Comparison of ENCODE assay signal across 13 mouse cellular contexts in the genomic region with DNA sequence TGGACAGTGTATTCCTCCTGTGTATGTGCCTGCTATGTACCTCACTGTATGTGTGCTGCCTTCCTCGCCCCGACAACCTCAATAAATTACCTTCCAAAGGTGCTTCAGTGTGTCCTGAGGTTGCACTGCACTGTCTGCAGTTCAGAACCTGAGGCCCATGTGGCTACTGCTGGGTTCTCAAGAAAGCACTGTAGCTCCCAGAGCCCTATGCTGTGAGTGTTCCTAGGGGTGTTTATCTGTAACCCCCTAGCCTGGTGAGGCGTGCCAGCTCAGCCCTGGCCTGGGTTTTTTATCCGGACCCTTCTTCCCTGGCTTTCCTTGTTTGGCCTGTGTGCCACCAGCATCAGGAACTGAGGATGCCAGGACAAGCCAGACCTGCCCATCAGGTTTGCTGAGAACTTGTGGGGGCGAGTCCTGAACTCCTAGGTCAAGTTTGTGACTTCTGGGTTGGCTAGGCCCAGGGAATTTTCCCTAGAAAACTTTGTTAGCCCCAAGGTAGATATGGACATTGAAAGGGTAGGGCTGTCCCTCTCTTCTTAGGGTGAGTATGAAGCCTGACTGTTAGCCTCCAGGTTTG. TPM values are rescaled to one million over a fixed set of nuclear protein-coding genes. Genes with fewer than 3 reads are reported as not detected.
DNase-seq lines count a peak whose midpoint lies in the region; ATAC-seq lines count a peak whose summit lies in the region.
"Had no signal": no experiment of that assay in that cellular context is flagged by ENCODE, and none has a peak within 500 bp of the region (broad histone marks: within the 10 kb centered on the region; RNA-seq: fewer than 3 reads in every experiment).

No protein-coding gene starts in this region.

- no peak overlapping the region for H3K27ac ChIP-seq in hindbrain, embryonic 13.5 days
- no peak overlapping the region for H3K27ac ChIP-seq in hindbrain, embryonic 14.5 days
- H3K27ac ChIP-seq in lung, embryonic 16.5 days (ENCODE audit: low read length), result no peak overlapping the region; the same call in 1 of the 2 replicates
- peak overlapping the region; percentile 96 for H3K27ac ChIP-seq in stomach, embryonic 16.5 days (ENCODE audit: low read length)
- H3K27ac ChIP-seq: layer of hippocampus, adult 2 months had no signal

- H3K4me1 ChIP-seq in hindbrain, embryonic 13.5 days (replicated peaks), result peaks cover 50% of the 10 kb centered on the region
- peaks cover 32% of the 10 kb centered on the region for H3K4me1 ChIP-seq in hindbrain, embryonic 14.5 days (replicated peaks; ENCODE audit: control insufficient read depth, insufficient read depth, low read length)
- peaks cover 48% of the 10 kb centered on the region for H3K4me1 ChIP-seq in lung, embryonic 16.5 days (replicated peaks; ENCODE audit: control insufficient read depth, insufficient read depth, low read length)
- peaks cover 70% of the 10 kb centered on the region for H3K4me1 ChIP-seq in stomach, embryonic 16.5 days (ENCODE audit: control insufficient read depth, insufficient read depth, low read length)

- no peak for DNase-seq in hindbrain, embryonic 14.5 days (ENCODE audit: low spot score)
- DNase-seq in lung, postnatal 36 days, result no peak
- DNase-seq in gonadal fat pad, adult 2 months (ENCODE audit: low read depth), result peak; percentile 76
- no peak for DNase-seq in left cerebral cortex, adult 8-10 months (ENCODE audit: low spot score in 2 of 2)
- DNase-seq in spleen, postnatal 14 days (ENCODE audit: low spot score in 2 of 2), result no peak
- DNase-seq: lung, postnatal 4 days; thymus, postnatal 14 days had no signal

- H3K4me3 ChIP-seq in hindbrain, embryonic 13.5 days, result no peak overlapping the region
- H3K4me3 ChIP-seq in hindbrain, embryonic 14.5 days (replicated peaks; ENCODE audit: low read length), result no peak overlapping the region
- no peak overlapping the region for H3K4me3 ChIP-seq in lung, embryonic 16.5 days (ENCODE audit: low read length)
- peak overlapping the region; percentile 68; the same call in 1 of the 2 replicates for H3K4me3 ChIP-seq in stomach, embryonic 16.5 days (replicated peaks; ENCODE audit: low read length)
- H3K4me3 ChIP-seq: layer of hippocampus, adult 2 months had no signal

- no peak overlapping the region for H3K4me2 ChIP-seq in hindbrain, embryonic 13.5 days
- H3K4me2 ChIP-seq in hindbrain, embryonic 14.5 days (replicated peaks), result no peak overlapping the region
- peak overlapping the region; percentile 95 for H3K4me2 ChIP-seq in lung, embryonic 16.5 days (ENCODE audit: low read depth, low read length)
- H3K4me2 ChIP-seq in stomach, embryonic 16.5 days (ENCODE audit: low read depth, low read length), result peak overlapping the region; percentile 85

- H3K9ac ChIP-seq in hindbrain, embryonic 13.5 days, result 0 out of 2 replicates have a peak overlapping the region, but pooled peaks have one; percentile 24
- H3K9ac ChIP-seq in hindbrain, embryonic 14.5 days, result no peak overlapping the region
- peak overlapping the region; percentile 34 for H3K9ac ChIP-seq in lung, embryonic 16.5 days (ENCODE audit: low read length)
- H3K9ac ChIP-seq in stomach, embryonic 16.5 days (ENCODE audit: low read length), result peak overlapping the region; percentile 84

- no peaks in the 10 kb centered on the region for H3K27me3 ChIP-seq in hindbrain, embryonic 13.5 days
- no peaks in the 10 kb centered on the region for H3K27me3 ChIP-seq in hindbrain, embryonic 14.5 days (ENCODE audit: control insufficient read depth, insufficient read depth, low read length)
- H3K27me3 ChIP-seq in lung, embryonic 16.5 days (ENCODE audit: control insufficient read depth, insufficient read depth, low read depth, low read length), result no peaks in the 10 kb centered on the region
- H3K27me3 ChIP-seq in stomach, embryonic 16.5 days (ENCODE audit: control insufficient read depth, insufficient read depth, low read length), result no peaks in the 10 kb centered on the region

- WGBS in hindbrain, embryonic 13.5 days, result 93% methylated on average over 5 of the region's 5 CpGs
- WGBS in hindbrain, embryonic 14.5 days, result 88% methylated on average over 5 of the region's 5 CpGs
- WGBS in lung, embryonic 16.5 days, result 70% methylated on average over 5 of the region's 5 CpGs
- WGBS in stomach, embryonic 16.5 days, result 76% methylated on average over 5 of the region's 5 CpGs

- peaks cover 18% of the 10 kb centered on the region for H3K36me3 ChIP-seq in hindbrain, embryonic 13.5 days
- no peaks in the 10 kb centered on the region; the same call in 1 of the 2 replicates for H3K36me3 ChIP-seq in hindbrain, embryonic 14.5 days (replicated peaks; ENCODE audit: control insufficient read depth, insufficient read depth)
- no peaks in the 10 kb centered on the region; the same call in 1 of the 2 replicates for H3K36me3 ChIP-seq in lung, embryonic 16.5 days (ENCODE audit: control insufficient read depth, insufficient read depth, low read length)
- no peaks in the 10 kb centered on the region for H3K36me3 ChIP-seq in stomach, embryonic 16.5 days (ENCODE audit: control insufficient read depth, insufficient read depth, low read length)

- H3K9me3 ChIP-seq in hindbrain, embryonic 13.5 days, result no peaks in the 10 kb centered on the region
- H3K9me3 ChIP-seq in hindbrain, embryonic 14.5 days (ENCODE audit: control insufficient read depth, low read length), result no peaks in the 10 kb centered on the region
- no peaks in the 10 kb centered on the region for H3K9me3 ChIP-seq in lung, embryonic 16.5 days (ENCODE audit: control insufficient read depth, low read length)
- no peaks in the 10 kb centered on the region for H3K9me3 ChIP-seq in stomach, embryonic 16.5 days (replicated peaks; ENCODE audit: control insufficient read depth, low read length)

- ATAC-seq in hindbrain, embryonic 13.5 days (ENCODE audit: low FRiP score), result no peak
- ATAC-seq in hindbrain, embryonic 14.5 days (ENCODE audit: low FRiP score), result no peak
- ATAC-seq in lung, embryonic 16.5 days (ENCODE audit: low read depth), result no peak
- no peak for ATAC-seq in stomach, embryonic 16.5 days (ENCODE audit: insufficient read depth, low FRiP score)

RNA-seq across cellular contexts. Expression of gene Rassf7, which starts 3.0 kb away (rescaled TPM):
- 27.4 and 32.9 TPM in 2 replicates for polyA plus RNA-seq in hindbrain, embryonic 13.5 days (2015; fragmentation: Nextera tagmentation; extraction: Ambion mirVana)
- polyA plus RNA-seq in hindbrain, embryonic 14.5 days (2014; fragmentation: Nextera tagmentation; extraction: Ambion mirVana), result 20.2 and 23.5 TPM in 2 replicates
- 69.4 and 86.6 TPM in 2 replicates for polyA plus RNA-seq in lung, embryonic 16.5 days (2015; fragmentation: Nextera tagmentation; extraction: Ambion mirVana)
- 60.9 and 68.6 TPM in 2 replicates for polyA plus RNA-seq in gonadal fat pad, adult 2 months (2012; rRNA removed)
- polyA plus RNA-seq in stomach, embryonic 16.5 days (2015; fragmentation: Nextera tagmentation; extraction: Ambion mirVana), result 82.3 and 104 TPM in 2 replicates
- total RNA-seq in left cerebral cortex, adult 8-10 months (2022), result 1 to 10 TPM in 3 of 4 experiments, under 1 TPM in 1; 0.89 to 2.7 (median 2.4) TPM

RNA-seq across cellular contexts. Expression of gene Lmntd2, which starts 4.8 kb away (rescaled TPM):
- polyA plus RNA-seq in hindbrain, embryonic 13.5 days (2015; fragmentation: Nextera tagmentation; extraction: Ambion mirVana), result 1.2 and 1.8 TPM in 2 replicates
- polyA plus RNA-seq in hindbrain, embryonic 14.5 days (2014; fragmentation: Nextera tagmentation; extraction: Ambion mirVana), result 0.20 and 0.66 TPM in 2 replicates
- 1.3 and 1.4 TPM in 2 replicates for polyA plus RNA-seq in lung, embryonic 16.5 days (2015; fragmentation: Nextera tagmentation; extraction: Ambion mirVana)
- 13.0 and 13.1 TPM in 2 replicates for polyA plus RNA-seq in gonadal fat pad, adult 2 months (2012; rRNA removed)
- 4.8 and 6.3 TPM in 2 replicates for polyA plus RNA-seq in stomach, embryonic 16.5 days (2015; fragmentation: Nextera tagmentation; extraction: Ambion mirVana)
- total RNA-seq in left cerebral cortex, adult 8-10 months (2022), result under 1 TPM in 2 of 4 experiments, not detected in 2; 0.17 to 0.25 TPM
- total RNA-seq: layer of hippocampus, adult 2 months; left cerebral cortex, postnatal 25 days; monocyte, adult 5-6 weeks had no signal

RNA-seq across cellular contexts. Expression of gene Phrf1, which starts 9.9 kb away (rescaled TPM):
- polyA plus RNA-seq in hindbrain, embryonic 13.5 days (2015; fragmentation: Nextera tagmentation; extraction: Ambion mirVana), result 77.1 and 78.9 TPM in 2 replicates
- 61.8 and 63.5 TPM in 2 replicates for polyA plus RNA-seq in hindbrain, embryonic 14.5 days (2014; fragmentation: Nextera tagmentation; extraction: Ambion mirVana)
- polyA plus RNA-seq in lung, embryonic 16.5 days (2015; fragmentation: Nextera tagmentation; extraction: Ambion mirVana), result 72.3 and 77.2 TPM in 2 replicates
- 22.7 and 40.8 TPM in 2 replicates for polyA plus RNA-seq in gonadal fat pad, adult 2 months (2012; rRNA removed)
- polyA plus RNA-seq in stomach, embryonic 16.5 days (2015; fragmentation: Nextera tagmentation; extraction: Ambion mirVana), result 57.6 and 67.7 TPM in 2 replicates
- total RNA-seq in left cerebral cortex, adult 8-10 months (2022), result 10 to 100 TPM; 65.7 to 76.5 (median 68.5) TPM

RNA-seq across cellular contexts. Expression of gene Lrrc56, which starts 24.7 kb away (rescaled TPM):
- 10.3 and 11.2 TPM in 2 replicates for polyA plus RNA-seq in hindbrain, embryonic 13.5 days (2015; fragmentation: Nextera tagmentation; extraction: Ambion mirVana)
- polyA plus RNA-seq in hindbrain, embryonic 14.5 days (2014; fragmentation: Nextera tagmentation; extraction: Ambion mirVana), result 6.6 and 7.6 TPM in 2 replicates
- 8.6 and 8.9 TPM in 2 replicates for polyA plus RNA-seq in lung, embryonic 16.5 days (2015; fragmentation: Nextera tagmentation; extraction: Ambion mirVana)
- 12.7 and 12.9 TPM in 2 replicates for polyA plus RNA-seq in gonadal fat pad, adult 2 months (2012; rRNA removed)
- 7.1 TPM in 2 replicates for polyA plus RNA-seq in stomach, embryonic 16.5 days (2015; fragmentation: Nextera tagmentation; extraction: Ambion mirVana)
- 1 to 10 TPM; 3.5 to 5.7 (median 5.3) TPM for total RNA-seq in left cerebral cortex, adult 8-10 months (2022)

RNA-seq across cellular contexts. Expression of gene Hras, which starts 24.8 kb away (rescaled TPM):
- 109 and 118 TPM in 2 replicates for polyA plus RNA-seq in hindbrain, embryonic 13.5 days (2015; fragmentation: Nextera tagmentation; extraction: Ambion mirVana)
- polyA plus RNA-seq in hindbrain, embryonic 14.5 days (2014; fragmentation: Nextera tagmentation; extraction: Ambion mirVana), result 168 and 187 TPM in 2 replicates
- polyA plus RNA-seq in lung, embryonic 16.5 days (2015; fragmentation: Nextera tagmentation; extraction: Ambion mirVana), result 48.5 and 48.8 TPM in 2 replicates
- 78.5 and 89.2 TPM in 2 replicates for polyA plus RNA-seq in gonadal fat pad, adult 2 months (2012; rRNA removed)
- 45.1 and 48.0 TPM in 2 replicates for polyA plus RNA-seq in stomach, embryonic 16.5 days (2015; fragmentation: Nextera tagmentation; extraction: Ambion mirVana)
- 100 to 1,000 TPM; 226 to 267 (median 258) TPM for total RNA-seq in left cerebral cortex, adult 8-10 months (2022)

Comparison
In these comparisons a context has a peak if more than half of its experiments do, and no peak if none do; other contexts are left out.
1. H3K4me2 ChIP-seq: peak in lung, embryonic 16.5 days (single experiment) and stomach, embryonic 16.5 days (single experiment); none in hindbrain, embryonic 13.5 days (single experiment) and hindbrain, embryonic 14.5 days (single experiment).